Mouse (Mus musculus) embryonic facial prominence, embryonic 12.5 days (tissue): ENCODE measurements around the gene Madd. TPM values are rescaled to one million over a fixed set of nuclear protein-coding genes. Genes with fewer than 3 reads are reported as not detected.
A peak's percentile ranks its signal among the peaks of the same experiment; 100 is the strongest.
"Not testable (repeated sequence)": the region's sequence is repeated elsewhere in the genome, so short reads cannot be mapped to it uniquely, and the experiment has no call there.

Experiments
- ATAC-seq: fragments of 200-750 bp; cut with Nextera tagmentation; 2 replicates; pipeline ENCODE4 v1.8.0; 2017; ENCODE audit not compliant: insufficient number of reproducible peaks, insufficient read depth, low FRiP score, low TSS enrichment
- H3K27ac ChIP-seq: fragments of 300-500 bp; sonication (generic); 2 replicates; pipeline ENCODE4 v1.5.1; 2016; ENCODE audit warnings: mild to moderate bottlenecking
- H3K27me3 ChIP-seq: fragments of 300-500 bp; sonication (generic); 2 replicates; pipeline ENCODE4 v1.6.1; 2016; ENCODE audit warnings: mild to moderate bottlenecking, moderate library complexity
- H3K36me3 ChIP-seq: fragments of 300-500 bp; sonication (generic); 2 replicates; pipeline ENCODE4 v1.6.1; 2016; ENCODE audit warnings: mild to moderate bottlenecking
- H3K4me1 ChIP-seq: fragments of 300-500 bp; sonication (generic); 2 replicates; pipeline ENCODE4 v1.6.1; 2016
- H3K4me2 ChIP-seq: fragments of 300-500 bp; sonication (generic); replicated peaks from 2 replicates; pipeline ENCODE4 v1.6.1; 2016; ENCODE audit warnings: mild to moderate bottlenecking, moderate library complexity
- H3K4me3 ChIP-seq: fragments of 300-500 bp; sonication (generic); 2 replicates; pipeline ENCODE4 v1.5.1; 2016; ENCODE audit warnings: mild to moderate bottlenecking
- H3K9ac ChIP-seq: fragments of 300-500 bp; sonication (generic); 2 replicates; pipeline ENCODE4 v1.6.1; 2016; ENCODE audit warnings: mild to moderate bottlenecking, moderate library complexity
- H3K9me3 ChIP-seq: fragments of 300-500 bp; sonication (generic); 2 replicates; pipeline ENCODE4 v1.6.1; 2016; ENCODE audit warnings: mild to moderate bottlenecking, moderate library complexity
- WGBS: fragments of 180-500 bp; shearing (Covaris S2); methylation state at CpG from one replicate; pipeline ENCODE4 v1.1.7; 2016; 5-methylcytosine and 5-hydroxymethylcytosine counted together
- polyA plus RNA-seq: library from polyadenylated mRNA; unstranded; fragments of >200 nt; fragmentation: Nextera tagmentation; extraction: Ambion mirVana; gene quantifications from 2 replicates; pipeline ENCODE4 v1.2.1, GENCODE M21; 2016

Madd gene
- polyA plus RNA-seq, 1 experiment from 2014 or later, result 17.5 TPM

DNA sequence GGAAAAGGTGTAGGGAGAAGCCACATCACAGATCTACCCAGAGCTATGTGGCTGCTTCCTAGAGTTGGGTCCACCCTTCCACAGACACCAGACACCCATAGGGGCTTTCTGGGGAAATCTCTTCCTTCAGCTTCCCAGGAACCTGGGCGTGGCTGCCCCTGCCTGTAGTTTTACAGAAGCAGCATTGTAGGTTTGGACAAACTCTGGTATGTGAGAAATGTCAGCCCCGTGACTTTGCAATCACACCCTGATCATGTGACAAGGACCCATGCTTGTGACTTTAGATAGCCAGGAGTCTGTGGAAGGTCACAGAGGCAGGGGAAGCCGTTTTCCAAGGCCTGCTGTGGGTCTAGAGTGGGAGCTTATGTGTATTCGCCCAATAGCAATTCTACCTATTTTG lies 71.1 kb downstream of the Madd start:
- Histone ChIP-seq H3K27me3 (peaks cover 9% of the 10 kb centered on the region; the same call in 1 of the 2 replicates), H3K4me2 (no peak overlapping the region), H3K27ac (no peak overlapping the region), H3K9me3 (no peaks in the 10 kb centered on the region), H3K4me1 (no peaks in the 10 kb centered on the region; the same call in 1 of the 2 replicates), H3K36me3 (no peaks in the 10 kb centered on the region), H3K4me3 (no peak overlapping the region), H3K9ac (0 out of 2 replicates have a peak overlapping the region, but pooled peaks have one; percentile 15)
- 48% methylated on average over 4 of the region's 4 CpGs for whole genome bisulfite sequencing
- no peak for ATAC-seq

DNA sequence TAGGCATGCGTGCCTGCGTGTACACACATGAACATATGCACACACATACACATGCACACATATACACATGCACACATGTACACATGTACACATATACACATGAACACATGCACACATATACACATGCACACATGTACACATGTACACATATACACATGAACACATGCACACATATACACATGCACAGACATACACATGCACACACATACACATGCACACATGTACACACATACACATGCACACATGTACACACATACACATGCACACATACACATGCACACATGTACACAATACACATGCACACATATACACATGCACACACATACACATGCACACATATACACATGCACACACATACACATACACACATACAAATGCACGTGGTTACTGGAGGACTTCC lies 71.8 kb downstream of the Madd start:
- H3K4me3 ChIP-seq, H3K9me3 ChIP-seq, ATAC-seq, H3K4me2 ChIP-seq, H3K9ac ChIP-seq, H3K4me1 ChIP-seq, H3K36me3 ChIP-seq, H3K27ac ChIP-seq, H3K27me3 ChIP-seq: not testable (repeated sequence)
- WGBS, result 88% methylated on average over 3 of the region's 3 CpGs

DNA sequence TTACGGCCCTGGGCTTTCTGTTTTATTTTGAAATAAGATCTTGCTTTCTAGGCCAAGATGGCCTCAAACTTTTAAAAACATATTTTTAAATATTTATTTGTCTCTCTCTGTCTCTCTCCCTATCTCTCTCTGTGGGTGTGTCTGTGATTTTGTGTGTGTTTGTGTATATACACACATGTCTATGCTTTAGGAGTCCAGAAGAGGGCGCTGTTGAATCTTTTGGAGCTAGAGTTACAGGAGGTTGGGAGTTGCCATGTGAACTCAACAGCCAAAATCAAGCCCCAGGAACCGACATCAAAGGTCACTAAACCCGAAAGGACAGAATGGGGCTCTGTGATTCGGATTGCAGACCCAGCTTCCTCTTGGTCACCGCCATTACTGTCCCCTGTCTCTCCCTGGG lies 73.2 kb downstream of the Madd start:
- 77% methylated on average over 6 of the region's 6 CpGs for WGBS

DNA sequence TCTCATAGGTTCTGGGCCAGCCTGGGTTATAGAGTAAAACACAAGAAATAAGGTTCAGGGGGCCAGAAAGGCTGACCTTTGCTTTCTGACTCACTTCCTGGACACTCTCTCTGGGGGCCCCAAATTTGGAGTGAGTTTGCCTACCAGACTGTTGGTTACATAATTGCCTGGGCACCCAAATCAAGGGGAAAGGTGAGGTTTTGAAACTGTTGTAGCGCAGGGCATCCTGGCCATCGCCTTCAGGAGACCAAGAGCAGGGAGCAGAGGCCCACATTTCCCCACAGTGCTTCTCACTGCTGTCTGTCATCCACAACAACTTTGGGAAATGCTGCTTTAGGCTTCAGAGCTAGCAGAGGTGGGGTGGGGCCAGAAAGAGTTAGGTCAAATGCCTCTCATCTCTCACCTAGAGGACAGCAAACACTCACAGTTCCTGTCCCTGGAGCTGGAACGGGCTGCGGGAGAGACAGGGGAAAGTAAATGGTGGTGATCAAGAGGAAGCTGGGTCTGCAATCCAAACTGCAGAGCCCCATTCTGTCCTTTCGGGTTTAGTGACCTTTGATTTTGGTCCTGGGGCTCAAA lies 73.7 kb downstream of the Madd start:
- Histone ChIP-seq H3K4me3 (no peak overlapping the region), H3K36me3 (no peaks in the 10 kb centered on the region), H3K4me2 (no peak overlapping the region), H3K27me3 (no peaks in the 10 kb centered on the region), H3K27ac (no peak overlapping the region), H3K9me3 (no peaks in the 10 kb centered on the region), H3K4me1 (no peaks in the 10 kb centered on the region), H3K9ac (no peak overlapping the region)
- WGBS, result 91% methylated on average over 5 of the region's 5 CpGs
- no peak for ATAC-seq

More for the DNA sequence above, 73.2 kb downstream of the Madd start:
- no peak for ATAC-seq
- no peaks in the 10 kb centered on the region for H3K27me3 ChIP-seq
- no peak overlapping the region for H3K27ac ChIP-seq
- no peak overlapping the region for H3K9ac ChIP-seq
- no peak overlapping the region for H3K4me2 ChIP-seq
- no peaks in the 10 kb centered on the region; the same call in 1 of the 2 replicates for H3K4me1 ChIP-seq
- H3K36me3 ChIP-seq, result no peaks in the 10 kb centered on the region
- H3K9me3 ChIP-seq, result no peaks in the 10 kb centered on the region
- no peak overlapping the region for H3K4me3 ChIP-seq

DNA sequence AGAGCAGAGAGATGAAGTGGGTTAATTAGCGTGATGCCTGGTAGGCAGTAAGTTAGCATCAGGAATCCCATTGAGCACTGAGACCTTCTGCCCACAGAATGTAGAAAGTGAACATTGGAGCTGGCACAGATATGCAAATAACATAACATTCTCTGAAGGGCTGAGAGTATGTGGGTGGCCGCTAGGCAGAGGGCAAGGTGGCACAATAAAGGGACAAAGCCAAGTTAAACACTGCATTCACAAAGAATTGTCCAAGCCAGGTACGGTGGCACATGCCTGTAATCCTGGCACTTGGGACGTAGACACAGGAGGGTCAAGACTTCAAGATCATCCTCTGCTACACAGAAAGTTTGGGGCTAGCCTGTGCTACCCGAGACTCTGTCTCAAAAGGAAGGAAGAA lies 74.4 kb downstream of the Madd start:
- Histone ChIP-seq H3K4me1 (no peaks in the 10 kb centered on the region), H3K4me3 (no peak overlapping the region), H3K9ac (no peak overlapping the region), H3K36me3 (no peaks in the 10 kb centered on the region), H3K27ac (no peak overlapping the region), H3K9me3 (no peaks in the 10 kb centered on the region), H3K4me2 (no peak overlapping the region), H3K27me3 (no peaks in the 10 kb centered on the region)
- no peak for ATAC-seq
- WGBS, result 85% methylated on average over 5 of the region's 5 CpGs

DNA sequence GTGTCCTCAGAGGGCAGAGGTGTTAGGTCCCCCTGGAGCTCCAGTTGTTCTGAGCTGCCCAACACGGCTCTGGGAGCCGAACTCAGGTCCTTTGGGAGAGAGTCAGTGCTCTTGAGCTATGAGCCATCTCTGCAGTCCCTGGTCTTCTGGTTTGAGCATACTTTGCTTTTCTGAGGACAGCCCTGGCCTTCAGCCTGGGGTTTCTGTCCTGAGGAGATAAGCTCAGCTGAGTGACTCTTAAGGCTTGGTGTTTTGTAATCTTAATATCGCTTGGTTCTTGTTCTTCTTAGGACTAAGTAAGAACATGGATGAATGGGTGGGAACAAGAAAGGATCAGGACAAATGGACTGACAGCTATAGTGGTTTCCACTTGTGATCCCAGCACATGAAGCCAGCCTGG lies 75.5 kb downstream of the Madd start:
- Histone ChIP-seq H3K4me2 (no peak overlapping the region), H3K36me3 (no peaks in the 10 kb centered on the region), H3K9me3 (no peaks in the 10 kb centered on the region), H3K27me3 (no peaks in the 10 kb centered on the region), H3K9ac (no peak overlapping the region), H3K27ac (no peak overlapping the region), H3K4me3 (no peak overlapping the region), H3K4me1 (no peaks in the 10 kb centered on the region)
- no peak for ATAC-seq
- WGBS, result 84% methylated on average over 3 of the region's 3 CpGs

DNA sequence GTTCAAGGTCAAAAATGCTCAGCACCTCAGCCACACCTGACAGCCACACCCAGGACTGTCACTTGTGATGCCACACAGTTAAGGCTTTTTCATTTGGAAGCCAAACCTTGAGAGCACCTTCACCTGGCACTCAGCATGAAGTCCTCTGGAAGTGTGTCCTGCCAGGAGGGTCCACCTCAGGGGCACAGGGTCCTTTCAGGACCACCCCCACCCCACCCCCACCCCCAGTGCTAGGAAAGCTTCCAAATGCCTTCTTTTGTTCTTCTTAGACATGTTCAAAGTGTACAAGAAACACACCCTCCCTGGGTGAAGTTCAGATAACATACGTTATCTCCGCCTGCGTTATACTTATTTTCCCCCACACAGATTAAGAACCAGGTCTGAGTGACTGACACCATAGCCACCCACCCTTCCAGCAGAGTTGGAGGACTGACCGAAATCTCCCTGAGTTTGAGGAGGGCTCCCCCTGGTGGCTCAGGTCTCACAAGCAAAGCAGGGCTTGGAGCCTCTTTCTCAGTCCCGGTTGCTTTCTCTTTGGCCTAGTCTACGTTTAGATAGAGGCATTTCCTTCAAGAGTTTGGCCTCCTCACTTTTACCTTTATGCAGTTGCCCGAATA lies 82.4 kb downstream of the Madd start:
- no peaks in the 10 kb centered on the region for H3K36me3 ChIP-seq
- H3K4me2 ChIP-seq, result no peak overlapping the region
- H3K4me3 ChIP-seq, result no peak overlapping the region
- H3K27me3 ChIP-seq, result no peaks in the 10 kb centered on the region
- ATAC-seq, result peak; percentile 77
- no peak overlapping the region for H3K9ac ChIP-seq
- WGBS, result 11% methylated on average over 7 of the region's 7 CpGs
- H3K27ac ChIP-seq, result no peak overlapping the region
- no peaks in the 10 kb centered on the region for H3K9me3 ChIP-seq
- no peaks in the 10 kb centered on the region for H3K4me1 ChIP-seq

DNA sequence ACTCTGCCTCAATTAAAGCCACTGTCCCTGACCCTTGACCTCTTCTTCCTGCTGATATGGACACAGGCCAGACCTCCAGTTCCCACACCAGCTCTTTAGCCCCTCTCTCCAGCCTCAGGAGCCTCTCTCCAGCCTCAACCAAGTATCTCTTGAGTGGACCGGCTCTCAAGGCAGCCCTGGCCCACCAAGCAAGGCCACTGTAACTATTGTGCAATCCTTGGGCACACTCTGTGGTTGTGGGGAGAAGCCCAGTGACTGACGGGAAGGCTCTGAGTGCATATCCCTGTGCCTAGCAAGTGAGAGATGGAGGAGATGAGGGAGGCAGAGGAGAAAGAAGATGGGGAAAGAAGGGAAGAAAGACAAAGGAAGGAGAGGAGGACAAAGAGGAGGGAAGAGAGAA lies 85.5 kb downstream of the Madd start:
- no peak for ATAC-seq
- H3K27ac ChIP-seq, result no peak overlapping the region
- H3K9me3 ChIP-seq, result no peaks in the 10 kb centered on the region
- no peaks in the 10 kb centered on the region for H3K36me3 ChIP-seq
- no peak overlapping the region for H3K4me3 ChIP-seq
- WGBS, result 87% methylated on average over 2 of the region's 2 CpGs
- no peak overlapping the region for H3K4me2 ChIP-seq
- H3K9ac ChIP-seq, result no peak overlapping the region
- no peaks in the 10 kb centered on the region for H3K27me3 ChIP-seq
- no peaks in the 10 kb centered on the region for H3K4me1 ChIP-seq

DNA sequence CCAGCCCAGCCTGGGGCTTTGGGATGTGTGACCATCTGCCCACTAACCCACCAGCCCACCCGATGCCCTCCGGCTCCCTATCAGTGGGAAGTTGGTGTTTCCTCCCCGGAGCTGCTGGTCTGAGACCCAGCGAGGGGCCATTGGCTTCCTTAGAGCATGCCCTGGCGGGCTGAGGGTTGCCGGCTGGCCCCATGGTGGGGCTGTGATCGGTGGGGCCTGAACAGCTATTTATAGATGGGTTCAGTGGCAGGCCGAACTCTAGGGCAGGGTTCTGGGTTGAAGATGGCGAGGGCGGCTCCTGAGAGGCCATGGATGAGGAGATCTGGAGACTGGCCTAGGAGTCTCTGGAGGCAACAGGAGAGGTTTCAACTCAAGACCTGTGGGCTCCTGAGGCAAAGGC lies 86.6 kb downstream of the Madd start:
- WGBS, result 88% methylated on average over 10 of the region's 10 CpGs

DNA sequence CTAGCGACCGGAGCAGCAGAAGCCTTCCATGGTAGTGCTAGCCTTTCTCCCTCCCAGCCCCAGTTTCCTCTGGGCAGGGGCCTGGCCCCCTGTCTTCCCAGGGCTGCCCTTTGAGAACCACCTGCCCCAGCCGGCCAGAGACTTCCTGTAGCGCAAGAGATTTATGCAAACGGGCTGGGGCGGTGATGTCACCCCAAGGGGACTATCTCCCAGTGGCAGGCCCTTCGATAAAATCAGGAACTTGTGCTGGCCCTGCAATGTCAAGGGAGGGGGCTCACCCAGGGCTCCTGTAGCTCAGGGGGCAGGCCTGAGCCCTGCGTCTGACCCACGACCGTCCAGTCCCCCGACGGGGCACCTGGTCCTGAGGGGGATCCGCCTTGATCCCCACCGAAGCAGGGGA lies 87.1 kb downstream of the Madd start:
- no peak overlapping the region for H3K27ac ChIP-seq
- H3K4me2 ChIP-seq, result no peak overlapping the region
- H3K4me3 ChIP-seq, result no peak overlapping the region
- H3K9ac ChIP-seq, result no peak overlapping the region
- 69% methylated on average over 14 of the region's 14 CpGs for WGBS
- H3K36me3 ChIP-seq, result no peaks in the 10 kb centered on the region
- H3K27me3 ChIP-seq, result no peaks in the 10 kb centered on the region
- no peaks in the 10 kb centered on the region for H3K4me1 ChIP-seq
- no peaks in the 10 kb centered on the region for H3K9me3 ChIP-seq
- no peak for ATAC-seq

More for the DNA sequence above, 86.6 kb downstream of the Madd start:
- Histone ChIP-seq H3K4me1 (no peaks in the 10 kb centered on the region), H3K27ac (no peak overlapping the region), H3K4me2 (no peak overlapping the region), H3K27me3 (no peaks in the 10 kb centered on the region), H3K9me3 (no peaks in the 10 kb centered on the region), H3K36me3 (no peaks in the 10 kb centered on the region), H3K4me3 (no peak overlapping the region), H3K9ac (no peak overlapping the region)
- ATAC-seq, result no peak

DNA sequence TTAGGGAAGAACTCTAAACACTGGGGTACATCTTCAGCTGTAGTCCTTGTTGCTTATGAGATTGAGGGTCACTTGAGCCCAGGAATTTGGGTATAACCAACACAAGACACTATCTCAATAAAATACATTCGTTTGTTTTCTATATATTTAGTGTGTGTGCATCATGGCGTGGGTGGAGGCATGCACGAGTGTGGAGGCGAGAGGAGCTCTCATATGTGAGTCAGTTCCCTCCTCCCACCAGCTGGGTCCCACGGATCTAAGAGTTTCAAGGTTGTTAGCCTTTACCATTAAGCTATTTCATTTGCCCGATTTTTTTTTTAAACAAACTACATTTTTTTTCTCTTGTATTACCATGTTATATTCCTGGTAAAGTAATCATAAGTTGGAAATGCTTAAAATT lies 92.8 kb downstream of the Madd start:
- no peak for ATAC-seq
- Histone ChIP-seq H3K4me1 (no peaks in the 10 kb centered on the region), H3K36me3 (no peaks in the 10 kb centered on the region), H3K4me3 (no peak overlapping the region), H3K9ac (no peak overlapping the region), H3K9me3 (no peaks in the 10 kb centered on the region), H3K27me3 (no peaks in the 10 kb centered on the region), H3K27ac (no peak overlapping the region), H3K4me2 (no peak overlapping the region)
- 73% methylated on average over 6 of the region's 6 CpGs for WGBS

DNA sequence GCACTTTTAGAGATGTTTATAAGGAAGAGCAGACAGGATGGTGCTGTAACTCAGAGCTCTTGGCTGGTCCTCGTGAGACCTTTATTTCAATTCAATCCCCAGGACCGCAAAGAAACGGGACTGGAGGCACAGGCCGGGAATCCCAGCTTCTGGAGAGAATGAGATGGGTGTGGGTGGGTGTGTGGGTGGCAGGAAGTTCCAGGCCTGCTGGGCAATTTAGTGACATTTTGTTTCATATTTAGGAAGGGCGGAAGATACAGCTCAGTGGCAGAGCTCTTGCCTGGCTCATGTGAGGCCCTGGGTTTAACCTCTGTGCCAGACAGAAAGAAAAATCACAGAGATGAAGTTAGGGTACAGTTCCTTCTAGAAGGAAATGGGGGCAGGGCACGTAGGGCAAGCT lies 93.4 kb downstream of the Madd start:
- Histone ChIP-seq H3K36me3 (no peaks in the 10 kb centered on the region), H3K9ac (no peak overlapping the region), H3K4me2 (no peak overlapping the region), H3K4me3 (no peak overlapping the region), H3K27me3 (no peaks in the 10 kb centered on the region), H3K27ac (no peak overlapping the region), H3K4me1 (no peaks in the 10 kb centered on the region), H3K9me3 (no peaks in the 10 kb centered on the region)
- ATAC-seq, result no peak
- 75% methylated on average over 6 of the region's 6 CpGs for WGBS
